Mouse (Mus musculus) myocyte (in vitro differentiated cells): Measurements from ENCODE around the gene Entpd1. TPM values are rescaled to one million over a fixed set of nuclear protein-coding genes. Genes with fewer than 3 reads are reported as not detected.

Experiments
- H3K27me3 ChIP-seq: one replicate; pipeline ENCODE4 v1.6.1; 2011; ENCODE audit not compliant: control insufficient read depth, insufficient read depth, insufficient read length
- H3K36me3 ChIP-seq: one replicate; pipeline ENCODE4 v1.6.1; 2011; ENCODE audit not compliant: control insufficient read depth, insufficient read depth
- H3K4me2 ChIP-seq: one replicate; pipeline ENCODE4 v1.6.1; 2011; ENCODE audit warnings: low read depth, control low read depth
- H3K4me3 ChIP-seq: one replicate; pipeline ENCODE4 v1.5.1; 2011; ENCODE audit warnings: mild to moderate bottlenecking, control low read depth, moderate library complexity
- H3K79me2 ChIP-seq: one replicate; pipeline ENCODE4 v1.6.1; 2011; ENCODE audit not compliant: control insufficient read depth, insufficient read depth
- H3ac ChIP-seq: one replicate; pipeline ENCODE4 v1.6.1; 2011; ENCODE audit not compliant: control insufficient read depth, insufficient read length
- CEBPB ChIP-seq: IDR thresholded peaks from 2 replicates; pipeline ENCODE4 v1.6.1; 2011; ENCODE audit warnings: mild to moderate bottlenecking, moderate library complexity; ENCODE audit not compliant: poor library complexity, insufficient read depth, severe bottlenecking
- E2F4 ChIP-seq: IDR thresholded peaks from one replicate; pipeline ENCODE4 v1.6.1; 2011; ENCODE audit warnings: mild to moderate bottlenecking, control low read depth, moderate library complexity; ENCODE audit not compliant: insufficient read depth
- MAX ChIP-seq: IDR thresholded peaks from one replicate; pipeline ENCODE4 v1.6.1; 2011; ENCODE audit warnings: low read depth, mild to moderate bottlenecking, control low read depth
- MYOD1 ChIP-seq, 3 experiments: IDR thresholded peaks; one replicate each; pipeline ENCODE4 v1.6.1; 2011; ENCODE audit warnings: control low read depth in 2 of 3, low read depth in 2 of 3, mild to moderate bottlenecking in 2 of 3, moderate library complexity in 1 of 3; ENCODE audit not compliant: insufficient read length in 2 of 3, control insufficient read depth in 1 of 3
- MYOG ChIP-seq, 3 experiments: IDR thresholded peaks; one replicate each; pipeline ENCODE4 v1.6.1; 2011; ENCODE audit warnings: control low read depth in 2 of 3, low read depth in 2 of 3, mild to moderate bottlenecking in 2 of 3; ENCODE audit not compliant: insufficient read length in 2 of 3, control insufficient read depth in 1 of 3, insufficient read depth in 1 of 3
- POLR2A ChIP-seq: IDR thresholded peaks from one replicate; pipeline ENCODE4 v1.6.1; 2011; ENCODE audit warnings: low read depth, mild to moderate bottlenecking, control low read depth, moderate library complexity; ENCODE audit not compliant: insufficient read length
- POLR2AphosphoS2 ChIP-seq: IDR thresholded peaks from one replicate; pipeline ENCODE4 v1.6.1; 2011; ENCODE audit warnings: low read depth, control low read depth; ENCODE audit not compliant: insufficient read length
- REST ChIP-seq: IDR thresholded peaks from one replicate; pipeline ENCODE4 v1.6.1; 2011; ENCODE audit warnings: mild to moderate bottlenecking, control low read depth, moderate library complexity; ENCODE audit not compliant: insufficient read depth, insufficient read length
- SRF ChIP-seq: IDR thresholded peaks from one replicate; pipeline ENCODE4 v1.6.1; 2011; ENCODE audit warnings: low read depth; ENCODE audit not compliant: control insufficient read depth, insufficient read length
- TCF12 ChIP-seq: IDR thresholded peaks from one replicate; pipeline ENCODE4 v1.6.1; 2011; ENCODE audit warnings: mild to moderate bottlenecking, control low read depth; ENCODE audit not compliant: poor library complexity, insufficient read depth, severe bottlenecking
- TCF3 ChIP-seq: IDR thresholded peaks from one replicate; pipeline ENCODE4 v1.6.1; 2011; ENCODE audit warnings: low read depth, control low read depth; ENCODE audit not compliant: insufficient read length
- USF1 ChIP-seq: IDR thresholded peaks from one replicate; pipeline ENCODE4 v1.6.1; 2011; ENCODE audit warnings: low read depth, mild to moderate bottlenecking, control low read depth, moderate library complexity
- polyA plus RNA-seq: library from polyadenylated mRNA; unstranded; fragments of >200 nt; fragmentation: generic; extraction: Trizol; gene quantifications from one replicate; pipeline ENCODE4 v1.2.1, GENCODE M21; 2012; ENCODE audit warnings: missing spikeins

Gene Entpd1
- polyA plus RNA-seq, 1 experiment, result 0.07 TPM

- no peaks in the 10 kb centered on the region for H3K79me2 ChIP-seq
- no peak overlapping the region for H3K4me3 ChIP-seq
- H3K27me3 ChIP-seq, result no peaks in the 10 kb centered on the region
- H3K36me3 ChIP-seq, result no peaks in the 10 kb centered on the region
- no peak for TF ChIP-seq E2F4
- no peak overlapping the region for H3ac ChIP-seq
- no peak overlapping the region for H3K4me2 ChIP-seq
Observed at GRCm38 (mm10) chr19:40625935-40626334, 13.8 kb downstream of the Entpd1 start.

GRCm38 (mm10) chr19:40628950-40629349 is 16.8 kb downstream of the Entpd1 start:
- no peaks in the 10 kb centered on the region for H3K27me3 ChIP-seq
- no peak overlapping the region for H3K4me3 ChIP-seq
- no peak overlapping the region for H3ac ChIP-seq
- TF ChIP-seq CEBPB (no peak), MAX (no peak), MYOG (IDR thresholded peaks at IDR 0.05; ENCODE audit: control insufficient read depth in 1 of 3, insufficient read depth in 1 of 3, insufficient read length in 2 of 3, low read depth in 2 of 3) (no peak), POLR2AphosphoS2 (no peak), POLR2A (no peak), USF1 (no peak), TCF3 (no peak), TCF12 (no peak), E2F4 (no peak), MYOD1 (IDR thresholded peaks at IDR 0.05; ENCODE audit: control insufficient read depth in 1 of 3, insufficient read length in 2 of 3, low read depth in 2 of 3) (no peak), SRF (no peak), REST (no peak)
- H3K79me2 ChIP-seq, result no peaks in the 10 kb centered on the region
- no peaks in the 10 kb centered on the region for H3K36me3 ChIP-seq
- H3K4me2 ChIP-seq, result no peak overlapping the region

GRCm38 (mm10) chr19:40630096-40630495 is 17.9 kb downstream of the Entpd1 start:
- no peak overlapping the region for H3K4me3 ChIP-seq
- no peaks in the 10 kb centered on the region for H3K36me3 ChIP-seq
- H3K79me2 ChIP-seq, result no peaks in the 10 kb centered on the region
- no peak for TF ChIP-seq MAX
- no peak overlapping the region for H3ac ChIP-seq
- no peaks in the 10 kb centered on the region for H3K27me3 ChIP-seq
- H3K4me2 ChIP-seq, result no peak overlapping the region

- Histone ChIP-seq H3ac (no peak overlapping the region), H3K79me2 (no peaks in the 10 kb centered on the region), H3K4me2 (no peak overlapping the region), H3K4me3 (no peak overlapping the region), H3K36me3 (no peaks in the 10 kb centered on the region), H3K27me3 (no peaks in the 10 kb centered on the region)
- TF ChIP-seq POLR2A (no peak), MYOD1 (IDR thresholded peaks at IDR 0.05; ENCODE audit: control insufficient read depth in 1 of 3, insufficient read length in 2 of 3, low read depth in 2 of 3) (no peak), TCF12 (no peak), E2F4 (no peak), SRF (no peak), TCF3 (no peak), MAX (no peak), REST (no peak), CEBPB (no peak), MYOG (IDR thresholded peaks at IDR 0.05; ENCODE audit: control insufficient read depth in 1 of 3, insufficient read depth in 1 of 3, insufficient read length in 2 of 3, low read depth in 2 of 3) (no peak), POLR2AphosphoS2 (no peak), USF1 (no peak)
Observed at GRCm38 (mm10) chr19:40630606-40631005, 18.4 kb downstream of the Entpd1 start.

- Histone ChIP-seq H3K4me2 (no peak overlapping the region), H3K79me2 (no peaks in the 10 kb centered on the region), H3K36me3 (no peaks in the 10 kb centered on the region), H3ac (no peak overlapping the region), H3K27me3 (no peaks in the 10 kb centered on the region), H3K4me3 (no peak overlapping the region)
- TF ChIP-seq POLR2AphosphoS2, result no peak
- TF ChIP-seq REST, result no peak
- no peak for TF ChIP-seq MAX
- no peak for TF ChIP-seq CEBPB
- TF ChIP-seq E2F4, result no peak
- no peak for TF ChIP-seq TCF12
- no peak for TF ChIP-seq USF1
- no peak for TF ChIP-seq POLR2A
- no peak for TF ChIP-seq MYOG (IDR thresholded peaks at IDR 0.05; ENCODE audit: control insufficient read depth in 1 of 3, insufficient read depth in 1 of 3, insufficient read length in 2 of 3, low read depth in 2 of 3)
- no peak for TF ChIP-seq TCF3
- TF ChIP-seq MYOD1 (IDR thresholded peaks at IDR 0.05; ENCODE audit: control insufficient read depth in 1 of 3, insufficient read length in 2 of 3, low read depth in 2 of 3), result no peak
- TF ChIP-seq SRF, result no peak
Observed at GRCm38 (mm10) chr19:40632193-40632592, 20.0 kb downstream of the Entpd1 start.
